Mouse (Mus musculus) forebrain, postnatal 0 days (tissue): ENCODE data around the gene Rnf38. TPM values are rescaled to one million over a fixed set of nuclear protein-coding genes. Genes with fewer than 3 reads are reported as not detected.

Source experiments
- ATAC-seq: fragments of 200-750 bp; cut with Nextera tagmentation; 2 replicates; pipeline ENCODE4 v1.8.0; 2017; ENCODE audit warnings: mild to moderate bottlenecking, moderate library complexity
- DNase-seq: peaks from one replicate; pipeline ENCODE4 v3.0.0-alpha.2; 2015
- H3K27ac ChIP-seq: fragments of 300-500 bp; sonication (generic); 2 replicates; pipeline ENCODE4 v1.5.1; 2014; ENCODE audit warnings: low read depth, mild to moderate bottlenecking, antibody characterized with exemption, low read length, moderate library complexity, mixed read lengths
- H3K27me3 ChIP-seq: fragments of 300-500 bp; sonication (generic); 2 replicates; pipeline ENCODE4 v1.6.1; 2014; ENCODE audit warnings: mild to moderate bottlenecking, low read length, mixed read lengths; ENCODE audit not compliant: insufficient read depth
- H3K36me3 ChIP-seq: fragments of 300-500 bp; sonication (generic); 2 replicates; pipeline ENCODE4 v1.6.1; 2014; ENCODE audit warnings: mild to moderate bottlenecking, moderate library complexity; ENCODE audit not compliant: insufficient read depth
- H3K4me1 ChIP-seq: fragments of 300-500 bp; sonication (generic); 2 replicates; pipeline ENCODE4 v1.6.1; 2014; ENCODE audit warnings: antibody characterized with exemption; ENCODE audit not compliant: insufficient read depth
- H3K4me2 ChIP-seq: fragments of 300-500 bp; sonication (generic); 2 replicates; pipeline ENCODE4 v1.6.1; 2014; ENCODE audit warnings: low read depth, mild to moderate bottlenecking, moderate library complexity
- H3K4me3 ChIP-seq: fragments of 300-500 bp; sonication (generic); 2 replicates; pipeline ENCODE4 v1.5.1; 2014; ENCODE audit warnings: low read depth, low read length, mixed read lengths
- H3K9ac ChIP-seq: fragments of 300-500 bp; sonication (generic); 2 replicates; pipeline ENCODE4 v1.6.1; 2014; ENCODE audit warnings: mild to moderate bottlenecking
- H3K9me3 ChIP-seq: fragments of 300-500 bp; sonication (generic); 2 replicates; pipeline ENCODE4 v1.6.1; 2016; ENCODE audit warnings: low read length
- CTCF ChIP-seq: sonication (generic); IDR thresholded peaks from 2 replicates; pipeline ENCODE4 v1.5.1; 2016; ENCODE audit warnings: antibody characterized with exemption, control low read depth, low read depth
- WGBS: fragments of 180-500 bp; shearing (Covaris S2); extraction: QIAGEN DNeasy Blood & Tissue Kit; methylation state at CpG from one replicate; pipeline ENCODE4 v1.1.7; 2014; 5-methylcytosine and 5-hydroxymethylcytosine counted together
- polyA plus RNA-seq: library from polyadenylated mRNA; unstranded; fragments of >200 nt; fragmentation: Nextera tagmentation; extraction: Ambion mirVana; gene quantifications from 2 replicates; pipeline ENCODE4 v1.2.1, GENCODE M21; 2015
- total RNA-seq: library from RNA; depleted of rRNA; stranded (reverse); fragments of >200 nt; gene quantifications from 2 replicates; pipeline ENCODE4 v1.2.3, GENCODE M21; 2014

Gene Rnf38
- total and polyA plus RNA-seq, 2 experiments from 2014 or later, result 17.6 to 82.7 TPM

- Histone ChIP-seq H3K27me3 (no peaks in the 10 kb centered on the region), H3K36me3 (no peaks in the 10 kb centered on the region), H3K4me2 (no peak overlapping the region), H3K4me3 (no peak overlapping the region), H3K27ac (no peak overlapping the region), H3K9ac (no peak overlapping the region), H3K9me3 (no peaks in the 10 kb centered on the region), H3K4me1 (no peaks in the 10 kb centered on the region)
- 28% methylated on average over 5 of the region's 5 CpGs for WGBS
- TF ChIP-seq CTCF, result no peak
- peak; percentile 40 for ATAC-seq
- DNase-seq, result peak; percentile 18
These were observed 53.8 kb downstream of the Rnf38 start for GRCm38 (mm10) chr4:44179748-44180147.

GRCm38 (mm10) chr4:44173177-44173576, 60.4 kb downstream of the Rnf38 start:
- H3K4me1 ChIP-seq, result no peaks in the 10 kb centered on the region
- no peaks in the 10 kb centered on the region for H3K36me3 ChIP-seq
- H3K4me2 ChIP-seq, result no peak overlapping the region
- H3K4me3 ChIP-seq, result no peak overlapping the region
- H3K27me3 ChIP-seq, result no peaks in the 10 kb centered on the region
- TF ChIP-seq CTCF, result peak; percentile 80
- no peaks in the 10 kb centered on the region for H3K9me3 ChIP-seq
- H3K27ac ChIP-seq, result no peak overlapping the region
- no peak overlapping the region for H3K9ac ChIP-seq
- WGBS, result 0% methylated on average over 1 of the region's 1 CpGs
- ATAC-seq, result peak; percentile 76
- DNase-seq, result peak; percentile 79

GRCm38 (mm10) chr4:44172676-44173075, 60.9 kb downstream of the Rnf38 start:
- 43% methylated on average over 5 of the region's 5 CpGs for WGBS

GRCm38 (mm10) chr4:44169884-44170283, 63.7 kb downstream of the Rnf38 start:
- H3K27me3 ChIP-seq, result no peaks in the 10 kb centered on the region
- no peak for DNase-seq
- H3K9ac ChIP-seq, result no peak overlapping the region
- H3K4me3 ChIP-seq, result no peak overlapping the region
- no peaks in the 10 kb centered on the region for H3K9me3 ChIP-seq
- no peak overlapping the region for H3K4me2 ChIP-seq
- 85% methylated on average over 3 of the region's 3 CpGs for WGBS
- H3K4me1 ChIP-seq, result peaks cover 9% of the 10 kb centered on the region
- no peak for TF ChIP-seq CTCF
- no peaks in the 10 kb centered on the region for H3K36me3 ChIP-seq
- no peak for ATAC-seq
- H3K27ac ChIP-seq, result no peak overlapping the region

More at GRCm38 (mm10) chr4:44172676-44173075, 60.9 kb downstream of the Rnf38 start:
- no peaks in the 10 kb centered on the region for H3K9me3 ChIP-seq
- H3K9ac ChIP-seq, result no peak overlapping the region
- H3K4me3 ChIP-seq, result no peak overlapping the region
- H3K4me2 ChIP-seq, result no peak overlapping the region
- H3K27ac ChIP-seq, result no peak overlapping the region
- no peaks in the 10 kb centered on the region for H3K36me3 ChIP-seq
- no peak for ATAC-seq
- no peak for TF ChIP-seq CTCF
- DNase-seq, result no peak
- H3K27me3 ChIP-seq, result no peaks in the 10 kb centered on the region
- H3K4me1 ChIP-seq, result no peaks in the 10 kb centered on the region

- TF ChIP-seq CTCF, result no peak
- no peak overlapping the region for H3K27ac ChIP-seq
- DNase-seq, result no peak
- no peak overlapping the region for H3K9ac ChIP-seq
- H3K4me3 ChIP-seq, result peak overlapping the region; percentile 41
- ATAC-seq, result no peak
- no peaks in the 10 kb centered on the region for H3K9me3 ChIP-seq
- no peaks in the 10 kb centered on the region for H3K27me3 ChIP-seq
- no peaks in the 10 kb centered on the region for H3K36me3 ChIP-seq
- peaks cover 17% of the 10 kb centered on the region for H3K4me1 ChIP-seq
- WGBS, result 11% methylated on average over 7 of the region's 7 CpGs
- peak overlapping the region; percentile 53; the same call in 1 of the 2 replicates for H3K4me2 ChIP-seq
These were observed 64.8 kb downstream of the Rnf38 start for GRCm38 (mm10) chr4:44168816-44169215.

- H3K36me3 ChIP-seq, result no peaks in the 10 kb centered on the region
- peak overlapping the region; percentile 46; the same call in 1 of the 2 replicates for H3K27ac ChIP-seq
- under 1% methylated on average over 12 of the region's 34 CpGs for WGBS
- TF ChIP-seq CTCF, result no peak
- H3K4me2 ChIP-seq, result peak overlapping the region; percentile 53
- peak; percentile 94 for DNase-seq
- H3K4me1 ChIP-seq, result peaks cover 21% of the 10 kb centered on the region
- H3K4me3 ChIP-seq, result peak overlapping the region; percentile 41
- peak overlapping the region; percentile 39; the same call in 1 of the 2 replicates for H3K9ac ChIP-seq
- no peaks in the 10 kb centered on the region for H3K9me3 ChIP-seq
- H3K27me3 ChIP-seq, result no peaks in the 10 kb centered on the region
- ATAC-seq, result peak; percentile 88
These were observed 65.3 kb downstream of the Rnf38 start for GRCm38 (mm10) chr4:44168231-44168647.

GRCm38 (mm10) chr4:44167397-44168121, 66.0 kb downstream of the Rnf38 start:
- H3K9ac ChIP-seq, result peak overlapping the region; percentile 93
- H3K4me2 ChIP-seq, result peak overlapping the region; percentile 46
- H3K4me1 ChIP-seq, result peaks cover 21% of the 10 kb centered on the region
- no peaks in the 10 kb centered on the region for H3K27me3 ChIP-seq
- no peaks in the 10 kb centered on the region for H3K9me3 ChIP-seq
- 4% methylated on average over 91 of the region's 95 CpGs for WGBS
- peak overlapping the region; percentile 93 for H3K27ac ChIP-seq
- ATAC-seq (peak; percentile 93), DNase-seq (peak; percentile 96)
- no peaks in the 10 kb centered on the region for H3K36me3 ChIP-seq
- peak overlapping the region; percentile 86 for H3K4me3 ChIP-seq
- TF ChIP-seq CTCF, result no peak; the same call in 1 of the 2 replicates
